Mouse (Mus musculus) frontal cortex, adult (tissue): ENCODE measurements around the gene Syngr1.

Experiments
- ATAC-seq: cut with Nextera tagmentation; 2 replicates; pipeline ENCODE4 v1.9.2; 2017; ENCODE audit warnings: mild to moderate bottlenecking, moderate library complexity, mixed read lengths; ENCODE audit not compliant: low TSS enrichment

Gene Syngr1

DNA sequence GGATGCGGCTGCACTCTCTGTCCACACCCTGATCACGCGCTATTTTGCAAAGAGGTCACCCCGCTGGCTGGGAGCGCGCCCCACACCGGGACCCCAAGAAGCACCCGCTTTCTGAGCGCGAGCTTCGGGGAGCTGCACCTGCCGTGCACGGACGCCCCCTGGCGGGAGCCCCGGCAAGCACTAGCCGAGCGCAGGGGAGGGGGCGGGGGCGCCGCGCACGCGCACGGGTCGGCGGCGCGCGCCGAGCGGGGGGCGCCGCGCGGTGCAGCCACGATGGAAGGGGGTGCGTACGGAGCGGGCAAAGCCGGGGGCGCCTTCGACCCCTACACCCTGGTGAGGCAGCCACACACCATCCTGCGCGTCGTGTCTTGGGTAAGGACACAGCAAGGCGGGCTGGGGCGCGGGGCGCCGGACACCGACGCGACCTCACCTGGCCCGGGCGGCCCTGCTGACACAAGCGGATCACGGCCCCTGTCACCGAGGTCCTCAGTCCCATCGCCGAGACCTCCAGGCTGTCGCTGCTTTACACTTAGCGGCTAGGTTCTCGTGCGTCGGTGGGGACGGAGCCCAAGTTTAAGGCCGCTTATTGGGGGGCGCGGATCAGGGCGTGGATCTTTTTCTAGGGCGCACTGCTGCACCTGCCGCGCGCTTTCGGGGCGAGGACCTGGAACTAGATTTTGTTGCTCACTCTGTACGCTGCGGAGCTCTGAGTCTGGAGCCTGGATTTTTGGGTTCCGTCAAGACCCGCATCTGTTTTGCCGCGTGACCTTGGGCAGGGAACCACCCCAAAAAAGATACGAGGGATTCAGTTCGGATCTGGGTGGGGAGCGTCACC lies at the start of gene Syngr1, which contains the start of gene Rpl3:
Syngr1 (plus strand) TSS at position 214 of the 835 bp plus-strand sequence.
Rpl3 (minus strand) TSS at position 748 of the 835 bp plus-strand sequence.
- ATAC-seq: peak; percentile 51

- no peak for ATAC-seq
Observed at GRCm38 (mm10) chr15:80042152-80042551, 49.0 kb upstream of the Syngr1 start.

DNA sequence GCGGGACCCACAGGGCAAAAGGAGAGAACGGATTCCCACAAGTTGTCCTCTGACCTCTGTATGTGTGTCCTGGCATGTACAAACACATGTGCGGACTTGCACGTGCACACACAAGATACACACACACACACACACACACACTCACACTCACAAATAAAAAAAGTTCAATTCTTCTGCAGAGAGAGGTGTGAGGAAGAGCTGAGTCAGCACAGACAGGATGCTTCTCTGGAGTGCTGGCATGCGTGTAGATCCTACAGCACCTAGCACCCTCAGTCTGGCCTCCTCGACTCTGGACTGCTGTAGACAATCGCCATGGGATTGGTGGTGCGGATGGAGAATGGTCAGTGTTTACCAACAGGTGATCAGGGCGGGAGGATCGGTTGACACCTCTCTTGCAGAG lies 46.9 kb upstream of the Syngr1 start:
- no peak for ATAC-seq

- no peak for ATAC-seq
Observed at GRCm38 (mm10) chr15:80045749-80046148, 45.4 kb upstream of the Syngr1 start.

GRCm38 (mm10) chr15:80047242-80047641 lies 43.9 kb upstream of the Syngr1 start:
- no peak for ATAC-seq

DNA sequence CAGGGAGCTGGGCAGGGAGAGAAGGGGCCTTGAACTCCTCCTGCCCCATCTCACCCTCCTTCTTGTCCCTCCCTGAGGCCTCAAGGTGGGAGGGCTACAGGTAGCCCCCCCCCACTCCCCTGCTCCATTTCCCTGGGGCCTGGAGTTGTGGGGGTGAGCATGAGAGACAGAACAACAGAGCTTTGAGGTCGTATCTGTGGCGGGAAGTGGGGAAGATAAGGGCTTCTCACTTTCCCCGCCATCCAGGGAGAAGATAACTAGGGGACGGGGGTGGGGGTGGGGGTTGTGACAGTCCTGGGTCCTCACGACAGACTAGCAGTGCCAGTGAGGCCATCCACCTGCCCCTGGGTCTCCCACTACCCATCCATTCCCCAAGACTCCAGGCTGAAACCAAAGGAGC lies 43.2 kb upstream of the Syngr1 start:
- no peak for ATAC-seq

- ATAC-seq: no peak
Observed at GRCm38 (mm10) chr15:80050093-80050492, 41.0 kb upstream of the Syngr1 start.

- no peak for ATAC-seq
Observed at GRCm38 (mm10) chr15:80051092-80051761, 39.9 kb upstream of the Syngr1 start.

DNA sequence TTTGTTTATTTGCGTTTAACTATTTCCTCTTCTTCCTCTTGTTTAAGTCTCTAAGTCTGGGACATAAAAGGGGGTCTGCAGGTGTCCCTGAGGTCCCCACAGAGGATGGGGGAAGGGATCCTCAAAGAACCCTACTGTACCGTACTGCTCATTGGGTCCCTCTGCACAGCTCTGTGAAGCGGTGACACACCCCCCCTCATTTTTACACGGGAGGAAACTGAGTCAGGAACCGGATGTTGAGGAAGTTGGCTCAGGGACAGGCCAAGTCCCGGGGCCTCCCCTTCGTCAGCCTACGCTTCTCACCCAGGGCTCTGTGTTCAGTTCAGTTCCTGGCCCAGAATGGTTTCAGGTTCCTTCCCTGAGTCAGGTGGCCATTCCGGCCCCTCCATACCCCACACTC lies 39.4 kb upstream of the Syngr1 start:
- no peak for ATAC-seq

DNA sequence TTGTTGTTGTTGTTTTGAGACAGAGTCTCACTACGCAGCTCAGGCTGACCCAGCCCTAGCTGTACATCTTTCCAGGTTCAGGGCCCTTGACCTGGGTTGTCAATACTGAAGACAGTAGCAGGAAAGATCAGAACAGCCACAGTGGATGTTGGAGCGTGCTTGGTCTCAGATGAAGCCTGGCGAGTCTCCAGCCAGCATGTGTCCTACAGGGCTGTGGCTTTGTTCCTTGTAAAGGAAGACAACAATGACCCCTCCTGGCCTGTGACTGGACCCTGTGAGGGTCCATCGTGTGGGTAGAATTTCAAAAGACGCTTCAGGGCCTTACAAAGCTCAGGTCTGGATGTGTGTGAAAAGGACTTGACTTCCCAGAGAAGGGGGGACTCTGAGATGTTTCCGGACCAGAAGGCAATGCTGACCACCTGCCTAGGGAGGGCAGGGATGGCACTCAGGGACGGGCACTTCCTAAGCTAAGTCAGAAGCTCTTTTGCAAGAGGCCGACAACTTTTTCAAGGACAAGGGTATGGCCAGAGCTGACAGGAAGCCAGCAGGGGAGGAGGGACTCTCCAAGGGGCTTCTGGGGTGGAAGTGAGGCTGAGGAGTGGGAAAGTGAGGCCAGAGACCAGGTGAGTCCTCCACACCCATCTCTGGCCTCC lies 37.6 kb upstream of the Syngr1 start:
- no peak for ATAC-seq

DNA sequence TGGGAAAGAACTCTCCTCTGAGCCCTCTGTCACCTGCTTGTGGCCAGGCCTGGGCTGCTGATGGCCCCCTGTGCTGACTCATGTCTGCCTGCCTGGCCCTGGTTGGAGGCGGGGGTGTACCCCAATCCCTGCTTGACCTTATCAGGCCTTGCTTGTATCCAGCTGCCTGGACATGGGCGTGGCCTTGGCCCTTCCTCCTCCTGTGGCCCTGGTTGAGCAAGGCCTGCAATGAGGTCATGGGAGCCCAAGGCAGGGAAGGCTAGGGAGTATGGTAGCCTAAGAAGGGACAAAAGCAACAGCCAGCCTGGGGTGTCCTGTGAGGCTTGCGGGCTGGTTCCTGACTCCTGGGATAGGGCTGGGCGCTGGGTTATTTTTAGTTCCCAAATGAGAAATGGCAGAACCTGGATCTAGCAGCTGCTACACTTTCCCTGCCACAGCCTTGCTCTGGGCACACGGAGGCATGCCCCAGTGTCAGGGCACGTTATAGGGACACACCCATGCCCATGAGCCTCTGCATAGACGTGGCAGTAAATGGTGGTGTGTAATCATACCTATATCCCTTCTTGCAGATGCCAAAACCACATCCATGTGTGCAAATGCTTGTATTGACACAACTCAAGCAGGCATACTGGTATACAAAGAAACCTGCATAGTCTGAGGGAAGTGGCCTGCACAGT lies 37.0 kb upstream of the Syngr1 start:
- no peak for ATAC-seq

DNA sequence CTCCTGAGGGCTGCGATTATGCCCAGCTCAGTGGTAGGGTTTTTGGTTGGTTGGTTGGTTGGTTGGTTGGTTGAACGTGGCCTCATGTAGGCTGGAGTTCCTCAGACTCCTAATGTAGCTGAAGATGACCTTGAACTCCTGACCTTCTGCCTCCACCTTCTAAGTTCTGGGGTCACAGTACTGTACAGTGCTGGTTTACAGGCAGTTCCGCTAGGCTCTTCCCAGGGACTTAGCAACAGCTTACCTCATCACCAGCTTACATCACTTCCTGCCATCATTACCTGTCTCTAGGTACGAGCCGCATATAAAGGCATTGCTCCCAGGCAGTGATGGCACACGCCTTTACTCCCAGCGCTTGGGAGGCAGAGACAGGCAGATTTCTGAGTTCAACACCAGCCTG lies 33.0 kb upstream of the Syngr1 start:
- ATAC-seq: no peak

DNA sequence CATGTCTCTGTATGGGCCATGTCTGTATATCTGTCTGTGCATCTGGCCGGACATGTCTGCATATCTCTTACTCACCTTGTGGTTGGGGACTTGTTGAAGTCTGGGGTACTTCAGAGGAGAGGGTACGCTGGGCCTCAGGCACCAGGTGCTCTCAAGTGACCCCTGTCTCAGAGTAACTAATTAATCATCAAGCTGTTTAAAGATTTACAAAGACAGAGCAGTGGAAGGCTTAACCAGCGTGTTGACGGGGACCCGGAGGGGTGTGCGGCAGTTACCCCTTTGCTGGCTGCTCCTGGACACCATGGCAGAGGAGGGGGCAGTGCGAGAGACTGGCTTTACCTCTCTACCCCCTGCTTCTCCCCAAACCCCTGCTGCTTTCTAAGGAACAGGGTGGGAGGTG lies 31.5 kb upstream of the Syngr1 start:
- ATAC-seq: no peak

GRCm38 (mm10) chr15:80060356-80061070 lies 30.6 kb upstream of the Syngr1 start:
- ATAC-seq: no peak

DNA sequence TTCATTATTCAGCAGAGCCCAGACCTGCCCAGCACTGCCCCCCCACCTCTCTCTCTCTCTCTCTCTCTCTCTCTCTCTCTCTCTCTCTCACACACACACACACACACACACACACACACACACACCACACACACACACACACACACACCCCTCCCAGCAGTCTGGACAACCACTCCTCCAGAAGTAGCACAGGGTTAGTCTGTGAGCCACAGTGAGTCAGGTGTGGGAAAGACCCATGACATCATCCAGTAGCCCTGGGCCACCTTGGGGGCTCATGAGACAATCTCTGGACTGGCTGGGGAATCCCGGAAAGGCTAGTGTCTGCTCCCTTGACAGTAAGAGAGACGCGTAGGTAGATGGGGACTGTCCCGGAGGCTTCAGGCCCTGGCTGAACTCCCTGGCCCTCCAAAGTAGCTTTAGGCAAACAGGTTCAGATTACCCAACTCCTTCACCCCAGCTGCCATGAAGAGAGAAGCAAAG lies 30.0 kb upstream of the Syngr1 start:
- ATAC-seq: no peak

DNA sequence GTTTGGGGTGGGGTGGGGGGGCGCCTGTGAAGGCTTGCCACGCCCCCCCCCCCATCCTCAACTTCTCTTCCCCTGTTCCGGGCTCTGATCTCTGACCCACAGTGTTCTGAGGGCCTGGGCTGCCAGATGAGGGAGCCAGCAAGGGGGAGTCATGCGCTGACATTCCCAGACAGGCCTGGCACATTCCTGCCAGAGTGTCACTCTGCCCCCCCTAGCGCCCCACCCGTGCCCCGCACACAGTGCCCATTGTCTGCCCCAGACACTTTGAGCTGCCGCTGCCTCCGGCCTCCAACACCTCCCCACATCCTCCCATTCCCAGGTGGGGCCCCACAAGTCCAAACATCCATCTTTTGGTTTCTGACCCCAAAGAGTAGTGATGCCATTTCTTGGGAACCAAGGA lies 28.8 kb upstream of the Syngr1 start:
- no peak for ATAC-seq

GRCm38 (mm10) chr15:80062821-80063220 lies 28.3 kb upstream of the Syngr1 start:
- ATAC-seq: peak; percentile 41; the same call in 1 of the 2 replicates

GRCm38 (mm10) chr15:80064965-80065364 lies 26.2 kb upstream of the Syngr1 start:
- no peak for ATAC-seq

GRCm38 (mm10) chr15:80065414-80065813 lies 25.7 kb upstream of the Syngr1 start:
- ATAC-seq: no peak

- no peak for ATAC-seq
Observed at GRCm38 (mm10) chr15:80066538-80066937, 24.6 kb upstream of the Syngr1 start.

GRCm38 (mm10) chr15:80069171-80069570 lies 22.0 kb upstream of the Syngr1 start:
- ATAC-seq: no peak
